Mouse (Mus musculus): ENCODE measurements around the gene 2310011J03Rik.
"Not testable (repeated sequence)": the region's sequence is repeated elsewhere in the genome, so short reads cannot be mapped to it uniquely, and the experiment has no call there.

GRCm38 (mm10) chr10:80345929-80346328 lies 25.6 kb upstream of the 2310011J03Rik start:
- TF ChIP-seq CTCF, EP300 (IDR thresholded peaks at IDR 0.05): not testable (repeated sequence)
